Mouse (Mus musculus): ENCODE measurements around the gene Ksr1.

Ksr1 gene

GRCm38 (mm10) chr11:79126963-79127362 is 19.2 kb downstream of the Ksr1 start:
- DNase-seq (ENCODE audit: extremely low read depth, low read depth, low spot score) = no peak

GRCm38 (mm10) chr11:79125775-79126174 is 20.4 kb downstream of the Ksr1 start:
- DNase-seq (ENCODE audit: extremely low read depth, low read depth, low spot score) = no peak

- DNase-seq (ENCODE audit: extremely low read depth, low read depth, low spot score) = no peak
Measured at GRCm38 (mm10) chr11:79122556-79122955, 23.7 kb downstream of the Ksr1 start.

GRCm38 (mm10) chr11:79120087-79120486 is 26.1 kb downstream of the Ksr1 start:
- DNase-seq (ENCODE audit: extremely low read depth, low read depth, low spot score) = no peak

- no peak for DNase-seq (ENCODE audit: extremely low read depth, low read depth, low spot score)
Measured at GRCm38 (mm10) chr11:79118918-79119377, 27.3 kb downstream of the Ksr1 start.

GRCm38 (mm10) chr11:79116665-79117064 is 29.5 kb downstream of the Ksr1 start:
- DNase-seq (ENCODE audit: extremely low read depth, low read depth, low spot score) = no peak

GRCm38 (mm10) chr11:79115659-79116058 is 30.5 kb downstream of the Ksr1 start:
- no peak for DNase-seq (ENCODE audit: extremely low read depth, low read depth, low spot score)

- no peak for DNase-seq (ENCODE audit: extremely low read depth, low read depth, low spot score)
Measured at GRCm38 (mm10) chr11:79114061-79114460, 32.1 kb downstream of the Ksr1 start.

GRCm38 (mm10) chr11:79113397-79113796 is 32.8 kb downstream of the Ksr1 start:
- DNase-seq (ENCODE audit: extremely low read depth, low read depth, low spot score) = no peak

GRCm38 (mm10) chr11:79112559-79113302 is 33.5 kb downstream of the Ksr1 start:
- DNase-seq (ENCODE audit: extremely low read depth, low read depth, low spot score) = no peak

- no peak for DNase-seq (ENCODE audit: extremely low read depth, low read depth, low spot score)
Measured at GRCm38 (mm10) chr11:79111864-79112558, 34.2 kb downstream of the Ksr1 start.

GRCm38 (mm10) chr11:79110446-79110845 is 35.8 kb downstream of the Ksr1 start:
- DNase-seq (ENCODE audit: extremely low read depth, low read depth, low spot score) = no peak

GRCm38 (mm10) chr11:79107934-79108333 is 38.3 kb downstream of the Ksr1 start:
- no peak for DNase-seq (ENCODE audit: extremely low read depth, low read depth, low spot score)

GRCm38 (mm10) chr11:79104998-79105397 is 41.2 kb downstream of the Ksr1 start:
- DNase-seq (ENCODE audit: extremely low read depth, low read depth, low spot score) = no peak

- DNase-seq (ENCODE audit: extremely low read depth, low read depth, low spot score) = no peak
Measured at GRCm38 (mm10) chr11:79104538-79104937, 41.7 kb downstream of the Ksr1 start.

GRCm38 (mm10) chr11:79104096-79104495 is 42.1 kb downstream of the Ksr1 start:
- no peak for DNase-seq (ENCODE audit: extremely low read depth, low read depth, low spot score)

GRCm38 (mm10) chr11:79103461-79103869 is 42.7 kb downstream of the Ksr1 start:
- no peak for DNase-seq (ENCODE audit: extremely low read depth, low read depth, low spot score)

GRCm38 (mm10) chr11:79102280-79102679 is 43.9 kb downstream of the Ksr1 start:
- no peak for DNase-seq (ENCODE audit: extremely low read depth, low read depth, low spot score)

- no peak for DNase-seq (ENCODE audit: extremely low read depth, low read depth, low spot score)
Measured at GRCm38 (mm10) chr11:79101568-79101967, 44.6 kb downstream of the Ksr1 start.

GRCm38 (mm10) chr11:79099032-79099431 is 47.2 kb downstream of the Ksr1 start:
- no peak for DNase-seq (ENCODE audit: extremely low read depth, low read depth, low spot score)

- no peak for DNase-seq (ENCODE audit: extremely low read depth, low read depth, low spot score)
Measured at GRCm38 (mm10) chr11:79097736-79098135, 48.5 kb downstream of the Ksr1 start.

GRCm38 (mm10) chr11:79096673-79097072 is 49.5 kb downstream of the Ksr1 start:
- DNase-seq (ENCODE audit: extremely low read depth, low read depth, low spot score) = no peak

Data from fat pad, adult 2 months (tissue).